Comparison of ENCODE assay signal across 19 mouse cellular contexts in the genomic region with DNA sequence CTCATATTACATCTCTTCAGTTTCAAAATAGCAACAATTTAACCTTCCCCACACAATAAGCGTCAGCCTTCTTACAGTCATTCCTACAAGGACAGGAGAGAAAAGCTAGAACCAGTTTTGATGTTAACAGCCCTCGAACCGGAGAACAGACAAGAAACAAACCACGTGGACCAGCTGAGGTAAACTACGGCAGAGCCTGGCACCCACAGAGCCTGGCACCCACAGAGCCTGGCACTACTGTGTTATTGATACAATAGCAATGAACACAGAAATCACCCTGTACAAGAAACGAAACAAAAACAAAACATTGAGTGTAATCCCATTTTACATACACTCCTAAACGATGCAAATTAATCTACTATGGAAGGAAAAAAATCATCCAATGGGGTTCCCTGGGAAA. TPM values are rescaled to one million over a fixed set of nuclear protein-coding genes. Genes with fewer than 3 reads are reported as not detected.
A peak's percentile ranks its signal among the peaks of the same experiment; 100 is the strongest.
DNase-seq lines count a peak whose midpoint lies in the region; ATAC-seq and TF ChIP-seq lines count a peak whose summit lies in the region.
"Had no signal": no experiment of that assay in that cellular context is flagged by ENCODE, and none has a peak within 500 bp of the region (broad histone marks: within the 10 kb centered on the region; RNA-seq: fewer than 3 reads in every experiment).

No protein-coding gene starts in this region.

- no peak overlapping the region for H3K4me3 ChIP-seq in heart, embryonic 10.5 days
- H3K4me3 ChIP-seq in liver, adult 2 months (ENCODE audit: insufficient read depth, low read depth, low read length), result no peak overlapping the region
- no peak overlapping the region for H3K4me3 ChIP-seq in liver, postnatal 0 days (ENCODE audit: low read depth, low read length)
- H3K4me3 ChIP-seq in liver, embryonic 13.5 days (replicated peaks), result no peak overlapping the region
- H3K4me3 ChIP-seq in liver, embryonic 11.5 days (ENCODE audit: low read depth, low read length), result no peak overlapping the region

- no peak for ATAC-seq in liver, postnatal 0 days
- no peak for ATAC-seq in liver, embryonic 13.5 days (ENCODE audit: low read depth)
- no peak for ATAC-seq in liver, embryonic 11.5 days (replicated peaks; ENCODE audit: low FRiP score)
- ATAC-seq: Patski had no signal

- intact Hi-C loops in heart, postnatal 36 days (cut with DNase I), result no loop called here

- no peaks in the 10 kb centered on the region for H3K9me3 ChIP-seq in heart, embryonic 10.5 days
- no peaks in the 10 kb centered on the region for H3K9me3 ChIP-seq in liver, postnatal 0 days (ENCODE audit: low read length)
- H3K9me3 ChIP-seq in liver, embryonic 13.5 days (replicated peaks), result no peaks in the 10 kb centered on the region
- no peaks in the 10 kb centered on the region for H3K9me3 ChIP-seq in liver, embryonic 11.5 days (ENCODE audit: control insufficient read depth, low read length)

- TF ChIP-seq CTCF in liver, adult 2 months (IDR thresholded peaks at IDR 0.05; ENCODE audit: low read depth, low read length), result no peak
- no peak for TF ChIP-seq CTCF in liver, postnatal 0 days (IDR thresholded peaks at IDR 0.05; ENCODE audit: low read depth)

- H3K4me1 ChIP-seq in heart, embryonic 10.5 days, result 0 out of 2 replicates have a peak, but pooled peaks cover 6% of the 10 kb centered on the region
- peaks cover 7% of the 10 kb centered on the region; the same call in 1 of the 2 replicates for H3K4me1 ChIP-seq in liver, adult 2 months (ENCODE audit: control insufficient read depth, insufficient read depth, low read length)
- H3K4me1 ChIP-seq in liver, postnatal 0 days (ENCODE audit: insufficient read depth), result peaks cover 7% of the 10 kb centered on the region
- peaks cover 62% of the 10 kb centered on the region for H3K4me1 ChIP-seq in liver, embryonic 13.5 days (replicated peaks)
- H3K4me1 ChIP-seq in liver, embryonic 11.5 days (replicated peaks; ENCODE audit: control insufficient read depth, insufficient read depth, low read length), result peaks cover 19% of the 10 kb centered on the region

- peak; percentile 55 for DNase-seq in heart, adult 11 months
- no peak for DNase-seq in heart, postnatal 36 days
- DNase-seq in heart, embryonic 10.5 days (ENCODE audit: low spot score), result peak; percentile 58
- no peak for DNase-seq in heart, postnatal 4 days
- DNase-seq in liver, adult 2 months (ENCODE audit: extremely low read depth, low read depth, low spot score), result peak; percentile 64
- DNase-seq in liver, postnatal 0 days, result no peak
- DNase-seq in liver, embryonic 13.5 days, result no peak
- DNase-seq in liver, embryonic 11.5 days (ENCODE audit: low spot score), result no peak
- DNase-seq: adrenal gland, adult 2 months; adrenal gland, adult 8-10 months; adrenal gland, postnatal 10 days; adrenal gland, postnatal 14 days; adrenal gland, postnatal 25 days; adrenal gland, postnatal 36 days; B cell, adult 2 months; cerebellum, adult 11 months; cerebellum, adult 11-12 months had no signal

- TF ChIP-seq EP300 in liver, postnatal 0 days (IDR thresholded peaks at IDR 0.05; ENCODE audit: low read depth), result no peak

- H3K9ac ChIP-seq in liver, adult 2 months (ENCODE audit: low read depth, low read length), result no peak overlapping the region
- no peak overlapping the region for H3K9ac ChIP-seq in liver, postnatal 0 days (replicated peaks)
- no peak overlapping the region for H3K9ac ChIP-seq in liver, embryonic 13.5 days
- H3K9ac ChIP-seq in liver, embryonic 11.5 days (ENCODE audit: low read depth, low read length), result no peak overlapping the region

- no peak overlapping the region for H3K4me2 ChIP-seq in liver, postnatal 0 days (ENCODE audit: low read depth, low read length)
- no peak overlapping the region for H3K4me2 ChIP-seq in liver, embryonic 13.5 days
- H3K4me2 ChIP-seq in liver, embryonic 11.5 days, result no peak overlapping the region

- H3K79me2 ChIP-seq in liver, adult 2 months (ENCODE audit: control insufficient read depth, insufficient read depth, low read length), result peaks cover 34% of the 10 kb centered on the region; the same call in 1 of the 2 replicates

- no peaks in the 10 kb centered on the region for H3K27me3 ChIP-seq in heart, embryonic 10.5 days (ENCODE audit: insufficient read depth, poor library complexity, severe bottlenecking)
- no peaks in the 10 kb centered on the region for H3K27me3 ChIP-seq in liver, adult 2 months (ENCODE audit: control insufficient read depth, insufficient read depth, low read length)
- H3K27me3 ChIP-seq in liver, postnatal 0 days (ENCODE audit: insufficient read depth, low read length), result no peaks in the 10 kb centered on the region
- H3K27me3 ChIP-seq in liver, embryonic 13.5 days, result no peaks in the 10 kb centered on the region
- H3K27me3 ChIP-seq in liver, embryonic 11.5 days (replicated peaks; ENCODE audit: control insufficient read depth, insufficient read depth, low read length), result no peaks in the 10 kb centered on the region
- H3K27me3 ChIP-seq: CH12.LX, Patski had no signal

- 0 out of 2 replicates have a peak, but pooled peaks cover 1% of the 10 kb centered on the region for H3K36me3 ChIP-seq in heart, embryonic 10.5 days
- no peaks in the 10 kb centered on the region for H3K36me3 ChIP-seq in liver, adult 2 months (ENCODE audit: control insufficient read depth, insufficient read depth, low read length)
- H3K36me3 ChIP-seq in liver, postnatal 0 days (replicated peaks; ENCODE audit: insufficient read depth, low read length), result 0 out of 2 replicates have a peak, but pooled peaks cover 1% of the 10 kb centered on the region
- peaks cover 15% of the 10 kb centered on the region; the same call in 1 of the 2 replicates for H3K36me3 ChIP-seq in liver, embryonic 13.5 days
- H3K36me3 ChIP-seq in liver, embryonic 11.5 days (ENCODE audit: control insufficient read depth, insufficient read depth, low read length), result peaks cover under 1% of the 10 kb centered on the region; the same call in 1 of the 2 replicates

- no peak for TF ChIP-seq POLR2A in liver, adult 2 months (IDR thresholded peaks at IDR 0.05; ENCODE audit: extremely low read depth, insufficient read depth, low read length)

- no peak overlapping the region for H3K27ac ChIP-seq in heart, embryonic 10.5 days
- no peak overlapping the region for H3K27ac ChIP-seq in liver, adult 2 months (replicated peaks; ENCODE audit: insufficient read depth, low read depth, low read length)
- H3K27ac ChIP-seq in liver, postnatal 0 days (ENCODE audit: low read depth), result no peak overlapping the region
- H3K27ac ChIP-seq in liver, embryonic 13.5 days, result peak overlapping the region; percentile 25; the same call in 1 of the 2 replicates
- H3K27ac ChIP-seq in liver, embryonic 11.5 days (ENCODE audit: low read depth, low read length), result no peak overlapping the region

- 77% methylated on average over 7 of the region's 7 CpGs for WGBS in heart, embryonic 10.5 days
- WGBS in liver, adult 2 months, result 32% methylated on average over 7 of the region's 7 CpGs
- WGBS in liver, postnatal 0 days (ENCODE audit: insufficient replicate concordance), result 91% methylated on average over 7 of the region's 7 CpGs
- WGBS in liver, embryonic 13.5 days (ENCODE audit: insufficient replicate concordance), result 86% methylated on average over 7 of the region's 7 CpGs
- WGBS in liver, embryonic 11.5 days, result 84% methylated on average over 7 of the region's 7 CpGs

RNA-seq across cellular contexts. Expression of a gene that starts 42.4 kb away (rescaled TPM):
- total RNA-seq in heart, postnatal 36 days (2021), result 10 to 100 TPM; 28.0 to 31.3 TPM
- polyA plus RNA-seq in heart, embryonic 10.5 days (2016; fragmentation: Nextera tagmentation; extraction: Ambion mirVana), result 22.3 and 31.2 TPM in 2 replicates
- 10 to 100 TPM; 24.3 to 25.7 TPM for total RNA-seq in heart, postnatal 4 days (2021)
- total RNA-seq in liver, adult 2 months (2014; rRNA removed), result 8.9 and 13.7 TPM in 2 replicates
- 2.9 and 3.7 TPM in 2 replicates for polyA plus RNA-seq in liver, adult 2 months (2012; rRNA removed)
- polyA plus RNA-seq in liver, postnatal 0 days (2015; fragmentation: Nextera tagmentation; extraction: Ambion mirVana), result 9.6 and 11.2 TPM in 2 replicates
- 20.2 and 20.4 TPM in 2 replicates for polyA plus RNA-seq in liver, embryonic 13.5 days (2015; fragmentation: Nextera tagmentation; extraction: Ambion mirVana)
- 35.0 and 37.3 TPM in 2 replicates for polyA plus RNA-seq in liver, embryonic 11.5 days (2014; fragmentation: Nextera tagmentation; extraction: Ambion mirVana)
- total RNA-seq: CH12.LX had no signal

Comparison
In these comparisons a context has a peak if more than half of its experiments do, and no peak if none do; other contexts are left out.
1. DNase-seq: peak in heart, adult 11 months (single experiment), heart, embryonic 10.5 days (single experiment) and liver, adult 2 months (single experiment); none in heart, postnatal 36 days (0 of 2), heart, postnatal 4 days (single experiment), liver, postnatal 0 days (single experiment), liver, embryonic 13.5 days (single experiment) and liver, embryonic 11.5 days (single experiment).